Mouse (Mus musculus) bone marrow macrophage, adult 2 months (primary cell): ENCODE data around the gene Dgkk. TPM values are rescaled to one million over a fixed set of nuclear protein-coding genes. Genes with fewer than 3 reads are reported as not detected.
"Not testable (repeated sequence)": the region's sequence is repeated elsewhere in the genome, so short reads cannot be mapped to it uniquely, and the experiment has no call there.

Experiments
- H3K27ac ChIP-seq: 2 replicates; pipeline ENCODE4 v1.5.1; 2012; ENCODE audit warnings: low read depth, low read length; ENCODE audit not compliant: insufficient read depth
- H3K4me1 ChIP-seq: 2 replicates; pipeline ENCODE4 v1.6.1; 2012; ENCODE audit warnings: low read length; ENCODE audit not compliant: control insufficient read depth, insufficient read depth
- H3K4me3 ChIP-seq: 2 replicates; pipeline ENCODE4 v1.5.1; 2012; ENCODE audit warnings: mild to moderate bottlenecking, low read length, moderate library complexity; ENCODE audit not compliant: insufficient read depth
- CTCF ChIP-seq: IDR thresholded peaks from 2 replicates; pipeline ENCODE4 v1.5.1; 2012; ENCODE audit warnings: low read depth, mild to moderate bottlenecking, low read length, moderate library complexity
- POLR2A ChIP-seq: IDR thresholded peaks from 2 replicates; pipeline ENCODE4 v1.6.1; 2012; ENCODE audit warnings: mild to moderate bottlenecking, low read depth, low read length, borderline replicate concordance
- polyA plus RNA-seq: library from polyadenylated mRNA; stranded (reverse); fragments of >200 nt; gene quantifications from 2 replicates; pipeline ENCODE4 v1.2.4, GENCODE M21; 2012; ENCODE audit not compliant: missing spikeins, insufficient read depth, insufficient read length

The Dgkk gene
- not detected in 2 replicates for polyA plus RNA-seq

DNA sequence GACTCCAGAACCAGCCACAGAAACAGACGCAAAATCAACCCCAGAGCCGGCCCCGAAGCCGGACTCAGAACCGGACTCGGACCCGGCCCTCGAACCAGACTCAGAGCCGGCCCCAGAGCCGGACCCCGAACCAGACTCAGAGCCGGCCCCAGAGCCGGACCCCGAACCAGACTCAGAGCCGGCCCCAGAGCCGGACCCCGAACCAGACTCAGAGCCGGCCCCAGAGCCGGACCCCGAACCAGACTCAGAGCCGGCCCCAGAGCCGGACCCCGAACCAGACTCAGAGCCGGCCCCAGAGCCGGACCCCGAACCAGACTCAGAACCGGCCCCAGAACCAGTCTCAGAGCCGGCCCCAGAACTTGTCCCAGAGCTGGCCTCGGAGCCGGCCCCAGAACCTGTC lies at the start of gene Dgkk:
Gene Dgkk (plus strand): TSS at position 301 of the 400 bp plus-strand sequence.
- H3K4me3 ChIP-seq, H3K4me1 ChIP-seq, H3K27ac ChIP-seq: not testable (repeated sequence)

DNA sequence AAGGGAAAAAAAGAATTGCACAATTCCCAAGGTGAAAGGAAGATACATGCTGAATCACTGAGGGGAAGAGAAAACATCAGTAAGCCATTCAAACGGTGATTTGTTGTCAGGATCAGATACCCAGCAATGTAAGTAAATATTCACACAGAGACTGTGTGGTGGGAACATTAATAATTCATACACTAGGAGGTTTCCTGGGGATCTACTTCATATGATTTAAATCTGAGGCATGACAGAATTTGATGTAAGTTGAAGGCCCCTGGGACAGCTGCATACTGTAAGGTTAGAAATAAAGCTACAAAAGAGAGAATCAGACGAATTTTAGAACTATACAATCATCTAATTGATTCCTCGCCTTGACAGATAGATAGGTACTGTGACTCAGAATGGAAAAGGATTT lies 45.1 kb upstream of the Dgkk start:
- Histone ChIP-seq H3K4me3 (no peak overlapping the region), H3K27ac (no peak overlapping the region), H3K4me1 (no peaks in the 10 kb centered on the region)
- TF ChIP-seq CTCF (no peak), POLR2A (no peak)

DNA sequence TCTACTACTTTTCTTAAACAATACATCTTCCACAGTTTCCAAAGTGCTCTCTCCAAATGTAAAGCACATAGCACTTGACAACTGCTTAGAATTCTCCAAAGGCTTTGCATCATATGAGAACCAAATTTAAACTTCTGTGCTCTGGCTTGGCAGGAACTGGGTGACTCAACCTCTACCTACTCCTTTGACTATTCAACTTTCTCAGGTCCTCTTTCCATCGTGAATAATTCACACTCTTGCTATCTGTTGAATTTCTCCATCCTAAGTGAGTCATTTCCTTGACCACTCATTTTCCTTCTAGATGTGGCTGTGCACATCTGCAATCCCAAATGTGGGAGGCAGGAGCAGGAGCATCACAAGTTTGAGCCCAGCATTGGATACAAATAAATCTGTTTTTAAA lies 28.4 kb upstream of the Dgkk start:
- TF ChIP-seq CTCF (no peak), POLR2A (no peak)
- Histone ChIP-seq H3K27ac (no peak overlapping the region), H3K4me1 (no peaks in the 10 kb centered on the region), H3K4me3 (no peak overlapping the region)

DNA sequence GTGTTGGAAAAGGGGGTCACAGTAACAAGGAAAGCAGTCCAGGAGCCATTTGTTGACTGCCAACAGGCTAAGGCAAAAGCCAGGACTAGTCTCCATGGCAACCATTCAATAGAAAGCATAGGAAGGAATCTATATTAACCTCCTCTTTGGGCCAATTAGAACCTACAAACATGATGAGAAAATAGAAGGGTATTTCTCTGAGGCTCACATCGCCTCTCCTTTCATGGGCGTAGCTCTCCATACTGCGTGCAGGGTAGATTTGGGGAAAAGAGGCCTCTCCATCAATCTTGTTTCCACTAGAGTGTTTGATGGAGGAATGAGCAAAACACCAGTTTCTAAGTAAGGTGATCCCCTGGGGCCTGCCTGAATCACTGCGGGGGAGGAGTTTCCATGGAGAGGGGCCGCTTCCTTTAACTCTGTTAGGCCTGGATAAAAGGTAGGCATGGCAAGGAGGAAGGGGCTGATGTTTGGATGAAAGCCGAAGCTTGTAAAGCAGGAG lies 27.5 kb upstream of the Dgkk start:
- H3K27ac ChIP-seq, result no peak overlapping the region
- H3K4me3 ChIP-seq, result no peak overlapping the region
- no peak for TF ChIP-seq CTCF
- no peak for TF ChIP-seq POLR2A
- H3K4me1 ChIP-seq, result no peaks in the 10 kb centered on the region

DNA sequence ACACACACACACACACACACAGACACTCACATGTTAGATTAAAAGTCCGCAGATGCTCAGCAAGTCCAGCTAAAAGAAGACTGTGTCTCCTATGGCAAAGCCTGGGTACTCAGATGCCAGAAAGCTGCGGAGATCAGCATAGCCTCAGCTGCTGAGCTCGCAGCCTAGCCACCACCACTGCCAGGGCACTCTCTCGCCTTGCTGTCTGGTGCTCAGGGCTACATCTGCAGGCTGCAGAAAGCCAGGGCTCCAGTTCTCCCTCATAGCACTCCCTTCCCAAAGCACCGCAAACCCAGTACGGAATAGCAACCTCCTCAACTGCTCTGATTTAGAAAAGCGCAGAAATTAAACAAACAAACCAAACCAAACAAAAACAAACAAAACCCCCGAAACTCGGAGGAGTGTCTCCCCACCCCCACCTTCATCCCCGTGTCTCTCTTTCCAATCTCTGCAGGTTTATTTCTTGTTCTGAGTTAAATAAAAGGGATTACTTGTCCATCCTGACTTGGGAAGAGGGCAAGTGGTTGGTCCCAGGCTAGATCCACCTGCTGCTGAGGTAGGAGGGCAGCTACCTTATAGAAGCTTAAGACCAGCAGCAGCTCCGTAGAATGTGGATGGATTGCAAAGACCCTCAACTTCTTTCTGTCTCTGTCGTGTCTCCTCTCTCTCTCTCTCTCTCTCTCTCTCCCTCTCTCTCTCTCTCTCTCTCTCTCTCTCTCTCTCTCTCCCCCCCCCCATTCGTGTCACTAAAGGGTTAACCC lies 1.4 kb upstream of the Dgkk start:
- no peak overlapping the region for H3K4me3 ChIP-seq
- TF ChIP-seq CTCF (no peak), POLR2A (no peak)
- H3K4me1 ChIP-seq, result no peaks in the 10 kb centered on the region
- H3K27ac ChIP-seq, result no peak overlapping the region

DNA sequence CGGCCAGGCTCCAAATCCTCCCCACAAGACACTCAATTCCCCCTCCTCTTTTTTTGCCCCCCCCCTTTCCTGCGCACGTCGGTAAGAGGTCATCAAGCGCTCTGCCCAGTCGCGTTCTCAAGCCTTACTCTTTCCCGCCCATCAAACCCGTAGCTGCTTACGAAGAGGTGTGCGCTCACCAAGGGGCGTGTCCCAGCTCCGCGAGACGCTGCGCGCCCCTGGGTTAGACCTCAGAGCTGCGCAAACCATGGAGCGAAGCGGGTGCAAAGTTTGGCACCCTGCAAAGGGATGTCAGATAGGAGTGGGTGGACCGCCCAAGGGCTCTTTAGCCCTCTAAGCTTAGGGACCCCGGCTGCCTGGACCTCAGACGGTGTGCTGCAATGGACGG lies 862 bp upstream of the Dgkk start:
- TF ChIP-seq CTCF, result no peak
- TF ChIP-seq POLR2A, result no peak
- no peaks in the 10 kb centered on the region for H3K4me1 ChIP-seq
- no peak overlapping the region for H3K27ac ChIP-seq
- H3K4me3 ChIP-seq, result no peak overlapping the region

DNA sequence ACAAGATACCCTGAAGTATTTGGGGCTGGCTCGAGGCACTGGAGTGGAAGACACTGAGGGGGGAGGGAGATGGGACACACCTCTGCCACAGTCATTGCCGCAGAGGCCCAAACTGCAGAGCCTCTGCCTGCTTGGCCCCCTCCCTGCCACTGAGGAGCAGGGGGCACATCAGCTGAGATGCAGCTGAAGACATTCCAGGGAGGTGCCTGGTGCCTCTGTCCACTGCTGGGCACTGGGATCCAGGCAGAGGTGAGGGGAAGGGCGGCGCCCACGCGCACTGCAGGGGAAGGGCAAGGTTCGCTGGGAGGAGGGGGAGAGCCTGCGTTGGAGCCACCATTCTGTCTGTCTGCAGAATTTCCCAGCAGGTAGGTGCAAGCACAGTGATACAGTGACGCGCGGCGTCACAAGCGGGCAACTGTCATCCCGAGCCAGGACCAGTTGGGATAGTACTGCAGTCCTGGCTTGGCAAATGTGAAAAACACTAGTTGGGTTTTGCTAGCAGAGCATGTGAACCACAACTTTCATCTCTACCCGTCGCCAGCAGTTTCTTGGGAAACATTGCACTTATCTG lies 948 bp downstream of the Dgkk start:
- H3K4me3 ChIP-seq, result no peak overlapping the region
- H3K27ac ChIP-seq, result no peak overlapping the region
- H3K4me1 ChIP-seq, result no peaks in the 10 kb centered on the region
- TF ChIP-seq POLR2A (no peak), CTCF (no peak)

DNA sequence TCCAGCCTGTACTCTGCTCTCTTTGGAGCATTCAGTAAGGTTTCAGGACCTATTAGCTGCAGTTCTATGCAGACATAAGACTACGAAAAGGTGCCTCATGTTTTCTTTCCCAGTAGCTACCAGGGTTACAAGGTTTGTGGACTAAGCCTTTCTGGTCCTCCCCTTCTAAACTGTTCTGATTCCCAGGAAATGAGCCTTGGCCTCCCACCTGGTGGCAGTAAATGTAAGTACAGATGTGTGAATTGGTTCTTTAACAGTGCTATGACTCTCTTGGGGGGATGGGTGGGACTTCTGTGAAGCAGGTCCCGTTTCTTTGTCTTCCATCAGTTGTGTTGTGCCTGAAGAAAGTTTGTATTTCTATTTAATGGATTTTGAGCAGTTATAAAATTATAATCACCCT lies 53.4 kb downstream of the Dgkk start:
- H3K4me1 ChIP-seq, result no peaks in the 10 kb centered on the region
- H3K4me3 ChIP-seq, result no peak overlapping the region
- TF ChIP-seq CTCF, result no peak
- TF ChIP-seq POLR2A, result no peak

DNA sequence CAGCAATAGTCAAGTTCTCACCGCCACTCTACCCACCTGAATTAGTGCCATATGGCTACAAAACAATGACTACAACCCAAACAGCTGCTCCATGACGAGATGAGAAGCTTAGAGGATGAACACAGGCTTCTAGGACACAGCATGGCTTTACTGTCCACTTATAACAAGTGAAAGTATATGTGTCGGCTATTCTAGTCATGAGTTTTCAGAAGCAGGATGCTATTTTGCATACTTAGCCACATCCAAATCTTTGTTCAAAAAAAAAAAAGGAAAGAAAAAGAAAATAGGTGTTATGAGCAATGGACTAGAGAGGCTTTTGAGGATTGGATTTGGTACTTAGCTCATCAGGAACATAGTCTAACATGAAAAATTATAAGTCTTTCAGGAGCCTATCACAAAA lies 74.4 kb downstream of the Dgkk start:
- no peaks in the 10 kb centered on the region for H3K4me1 ChIP-seq
- no peak overlapping the region for H3K4me3 ChIP-seq
- H3K27ac ChIP-seq, result no peak overlapping the region
- TF ChIP-seq POLR2A, result no peak
- no peak for TF ChIP-seq CTCF

More for the DNA sequence above, 53.4 kb downstream of the Dgkk start:
- no peak overlapping the region for H3K27ac ChIP-seq

DNA sequence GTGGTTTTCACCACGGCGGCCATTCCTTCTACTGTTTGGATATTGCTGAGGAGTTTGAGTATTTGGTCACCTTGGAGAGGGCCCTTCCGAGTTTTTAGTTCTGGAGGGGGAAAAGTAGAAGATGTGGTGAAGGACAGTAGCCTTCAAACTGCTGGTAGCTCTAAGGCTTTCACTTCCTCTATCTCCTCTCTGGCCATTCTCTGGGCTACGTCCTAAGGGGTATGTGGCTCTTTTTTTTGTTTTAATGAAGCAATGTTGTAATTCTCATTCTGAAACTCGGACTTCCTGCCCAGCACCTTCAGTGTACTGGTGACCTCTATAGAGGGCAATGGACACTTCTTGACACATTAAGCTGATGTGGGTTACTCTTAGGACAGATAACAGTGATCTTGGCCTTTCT lies 75.0 kb downstream of the Dgkk start:
- Histone ChIP-seq H3K4me3 (no peak overlapping the region), H3K27ac (no peak overlapping the region), H3K4me1 (no peaks in the 10 kb centered on the region)
- no peak for TF ChIP-seq POLR2A
- no peak for TF ChIP-seq CTCF
